Mouse (Mus musculus): ENCODE measurements around the gene Ccsap. TPM values are rescaled to one million over a fixed set of nuclear protein-coding genes. Genes with fewer than 3 reads are reported as not detected.
A peak's percentile ranks its signal among the peaks of the same experiment; 100 is the strongest.

The Ccsap gene
- polyA plus RNA-seq, 1 experiment from 2014 or later = 3.2 TPM

DNA sequence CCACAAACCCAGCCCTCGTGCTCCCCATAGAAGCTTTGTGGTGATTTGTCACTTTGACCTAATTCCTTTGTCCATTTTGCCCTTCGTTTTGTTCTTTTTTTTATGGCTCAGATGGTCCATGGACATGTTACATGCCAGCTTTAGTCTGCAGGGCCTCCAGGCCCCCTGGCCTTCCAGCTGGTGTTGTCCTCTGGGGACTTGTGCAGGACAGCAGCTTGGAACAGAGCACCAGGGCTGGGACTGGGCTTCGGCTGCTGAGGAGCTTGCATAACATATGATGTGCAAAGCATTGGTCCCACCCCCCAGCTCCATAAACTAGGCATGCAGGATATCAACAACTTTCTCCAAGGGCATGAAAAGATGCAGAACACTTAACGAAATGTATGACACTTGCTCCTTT is 29.8 kb upstream of the Ccsap start:
- Histone ChIP-seq H3K36me3 (ENCODE audit: inconsistent target) (no peaks in the 10 kb centered on the region), H3K4me3 (ENCODE audit: inconsistent target) (no peak overlapping the region), H3K27ac (no peak overlapping the region), H3K79me2 (ENCODE audit: inconsistent target) (no peaks in the 10 kb centered on the region)
- 77% methylated on average over 4 of the region's 4 CpGs for WGBS (ENCODE audit: missing documents)

DNA sequence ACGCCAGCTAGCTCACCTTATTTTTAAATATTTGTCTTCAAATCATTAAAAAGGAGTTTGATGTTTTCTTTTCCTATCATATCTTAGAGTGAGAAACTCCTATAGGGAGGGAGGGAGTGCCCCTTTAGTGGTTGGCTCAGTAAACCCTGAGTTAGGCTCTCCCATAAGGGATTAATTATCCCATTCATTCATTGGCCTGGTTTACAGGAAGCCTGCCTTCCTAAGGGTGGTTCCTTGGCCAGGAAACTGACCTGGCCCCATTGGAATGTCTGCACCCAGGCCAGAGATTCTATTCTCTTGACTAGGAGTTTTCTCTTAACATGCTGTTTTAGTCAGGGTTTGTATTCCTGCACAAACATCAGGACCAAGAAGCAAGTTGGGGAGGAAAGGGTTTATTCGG is 27.9 kb upstream of the Ccsap start:
- no peaks in the 10 kb centered on the region for H3K79me2 ChIP-seq (ENCODE audit: inconsistent target)

DNA sequence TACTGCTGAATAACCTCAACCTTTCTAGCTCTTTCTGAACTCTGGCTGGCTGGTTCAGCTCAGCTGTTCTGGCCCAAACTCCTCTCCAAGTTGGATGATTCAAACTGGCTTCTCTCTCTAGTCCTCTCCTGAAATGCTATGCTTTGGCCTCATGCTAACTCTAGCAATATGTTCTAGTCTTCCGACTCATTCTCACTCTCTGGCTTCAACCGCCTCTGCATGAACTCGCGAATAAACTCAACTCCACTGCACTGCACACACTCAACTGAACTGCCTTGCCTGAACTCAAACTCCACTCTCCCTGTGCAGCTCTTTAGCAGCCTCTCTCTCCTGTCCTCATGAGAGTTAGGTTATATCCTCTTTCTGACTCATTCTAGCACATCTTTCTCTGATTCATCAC is 27.2 kb upstream of the Ccsap start:
- H3K36me3 ChIP-seq (ENCODE audit: inconsistent target) = no peaks in the 10 kb centered on the region
- peak overlapping the region; percentile 99 for H3K27ac ChIP-seq
- no peaks in the 10 kb centered on the region for H3K79me2 ChIP-seq (ENCODE audit: inconsistent target)
- no peak overlapping the region for H3K4me3 ChIP-seq (ENCODE audit: inconsistent target)
- 94% methylated on average over 4 of the region's 4 CpGs for WGBS (ENCODE audit: missing documents)

More for the DNA sequence above, 27.9 kb upstream of the Ccsap start:
- 79% methylated on average over 2 of the region's 2 CpGs for WGBS (ENCODE audit: missing documents)
- Histone ChIP-seq H3K27ac (peak overlapping the region; percentile 99; the same call in 1 of the 2 replicates), H3K36me3 (ENCODE audit: inconsistent target) (no peaks in the 10 kb centered on the region), H3K4me3 (ENCODE audit: inconsistent target) (no peak overlapping the region)

GRCm38 (mm10) chr8:123884721-123885565 is 24.9 kb upstream of the Ccsap start:
- H3K79me2 ChIP-seq (ENCODE audit: inconsistent target) = no peaks in the 10 kb centered on the region
- 16% methylated on average over 12 of the region's 14 CpGs for WGBS (ENCODE audit: missing documents)
- no peaks in the 10 kb centered on the region for H3K36me3 ChIP-seq (ENCODE audit: inconsistent target)
- H3K4me3 ChIP-seq (ENCODE audit: inconsistent target) = no peak overlapping the region
- H3K27ac ChIP-seq = peak overlapping the region; percentile 99

- no peaks in the 10 kb centered on the region for H3K79me2 ChIP-seq (ENCODE audit: inconsistent target)
- WGBS (ENCODE audit: missing documents) = 92% methylated on average over 4 of the region's 4 CpGs
- H3K27ac ChIP-seq = peak overlapping the region; percentile 99
- no peak overlapping the region for H3K4me3 ChIP-seq (ENCODE audit: inconsistent target)
- no peaks in the 10 kb centered on the region for H3K36me3 ChIP-seq (ENCODE audit: inconsistent target)
Measured at GRCm38 (mm10) chr8:123883094-123883493, 23.1 kb upstream of the Ccsap start.

DNA sequence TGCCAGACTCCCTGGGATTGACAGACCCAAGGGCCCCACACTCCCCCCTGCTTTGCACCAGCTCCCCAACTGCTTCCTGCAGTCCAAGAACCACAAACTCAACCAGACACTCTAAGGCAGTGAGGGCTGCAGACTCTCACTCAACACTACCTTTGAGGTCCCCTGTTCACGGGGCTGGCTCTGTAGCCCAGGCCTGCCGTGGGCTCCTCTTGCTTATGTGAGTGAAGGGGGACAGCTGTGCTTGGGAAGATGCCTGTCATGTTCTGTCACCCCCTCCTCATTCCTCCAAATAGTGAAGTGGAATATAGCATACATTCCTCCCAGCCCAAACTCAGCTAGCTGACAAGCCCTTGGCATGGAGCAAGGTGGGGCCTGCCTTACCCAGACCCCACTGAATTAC is 22.4 kb upstream of the Ccsap start:
- H3K27ac ChIP-seq = peak overlapping the region; percentile 99
- H3K36me3 ChIP-seq (ENCODE audit: inconsistent target) = no peaks in the 10 kb centered on the region
- no peak overlapping the region for H3K4me3 ChIP-seq (ENCODE audit: inconsistent target)
- H3K79me2 ChIP-seq (ENCODE audit: inconsistent target) = no peaks in the 10 kb centered on the region
- WGBS (ENCODE audit: missing documents) = 39% methylated on average over 2 of the region's 2 CpGs

- Histone ChIP-seq H3K36me3 (ENCODE audit: inconsistent target) (no peaks in the 10 kb centered on the region), H3K79me2 (ENCODE audit: inconsistent target) (no peaks in the 10 kb centered on the region), H3K4me3 (ENCODE audit: inconsistent target) (no peak overlapping the region), H3K27ac (peak overlapping the region; percentile 99)
- WGBS (ENCODE audit: missing documents) = 88% methylated on average over 4 of the region's 4 CpGs
Measured at GRCm38 (mm10) chr8:123880821-123881350, 20.9 kb upstream of the Ccsap start.

DNA sequence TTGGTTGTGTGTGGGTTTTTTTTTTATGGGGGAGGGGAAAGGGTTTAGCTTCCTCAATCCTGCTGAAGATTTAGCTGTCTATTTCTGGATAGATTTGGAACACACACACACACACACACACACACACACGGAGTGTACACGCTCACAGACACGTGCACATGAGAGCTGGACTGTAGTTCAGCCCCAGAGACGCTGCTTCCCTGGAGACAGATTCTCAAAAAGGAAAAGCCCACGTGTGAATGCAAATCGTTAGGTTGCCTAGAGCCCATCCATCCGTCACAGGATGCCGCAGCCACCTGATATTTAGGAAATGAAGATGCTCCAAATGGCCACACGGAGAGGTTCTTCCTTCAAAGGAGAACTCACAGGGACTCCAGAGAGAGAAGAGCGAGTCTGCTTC is 20.3 kb upstream of the Ccsap start:
- H3K4me3 ChIP-seq (ENCODE audit: inconsistent target) = no peak overlapping the region
- 57% methylated on average over 9 of the region's 10 CpGs for WGBS (ENCODE audit: missing documents)
- H3K79me2 ChIP-seq (ENCODE audit: inconsistent target) = no peaks in the 10 kb centered on the region
- H3K27ac ChIP-seq = peak overlapping the region; percentile 99
- H3K36me3 ChIP-seq (ENCODE audit: inconsistent target) = no peaks in the 10 kb centered on the region

DNA sequence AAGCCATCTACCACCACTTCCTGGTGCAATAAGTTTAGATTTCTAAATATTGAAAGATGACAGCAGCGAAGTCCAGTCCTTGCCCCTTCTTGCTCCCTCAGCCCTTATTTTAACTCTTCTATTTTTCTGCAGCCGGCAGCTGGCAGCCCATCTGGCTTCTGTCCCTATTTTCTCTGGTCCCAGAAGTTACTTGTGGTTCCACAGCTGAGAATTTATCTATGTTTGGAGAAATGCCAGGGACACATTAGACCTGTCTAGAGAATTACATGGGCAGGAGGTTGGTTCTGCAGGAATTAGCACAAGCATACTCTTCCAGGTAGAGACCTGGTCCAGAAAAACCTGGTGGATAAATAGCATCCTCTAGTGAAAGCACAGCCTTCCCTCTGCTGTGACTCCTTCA is 17.9 kb upstream of the Ccsap start:
- Histone ChIP-seq H3K27ac (peak overlapping the region; percentile 30), H3K36me3 (ENCODE audit: inconsistent target) (no peaks in the 10 kb centered on the region), H3K4me3 (ENCODE audit: inconsistent target) (no peak overlapping the region), H3K79me2 (ENCODE audit: inconsistent target) (no peaks in the 10 kb centered on the region)
- 91% methylated on average over 1 of the region's 2 CpGs for WGBS (ENCODE audit: missing documents)

GRCm38 (mm10) chr8:123874324-123874723 is 14.3 kb upstream of the Ccsap start:
- Histone ChIP-seq H3K4me3 (ENCODE audit: inconsistent target) (no peak overlapping the region), H3K79me2 (ENCODE audit: inconsistent target) (no peaks in the 10 kb centered on the region), H3K27ac (no peak overlapping the region), H3K36me3 (ENCODE audit: inconsistent target) (no peaks in the 10 kb centered on the region)
- WGBS (ENCODE audit: missing documents) = 90% methylated on average over 11 of the region's 11 CpGs

DNA sequence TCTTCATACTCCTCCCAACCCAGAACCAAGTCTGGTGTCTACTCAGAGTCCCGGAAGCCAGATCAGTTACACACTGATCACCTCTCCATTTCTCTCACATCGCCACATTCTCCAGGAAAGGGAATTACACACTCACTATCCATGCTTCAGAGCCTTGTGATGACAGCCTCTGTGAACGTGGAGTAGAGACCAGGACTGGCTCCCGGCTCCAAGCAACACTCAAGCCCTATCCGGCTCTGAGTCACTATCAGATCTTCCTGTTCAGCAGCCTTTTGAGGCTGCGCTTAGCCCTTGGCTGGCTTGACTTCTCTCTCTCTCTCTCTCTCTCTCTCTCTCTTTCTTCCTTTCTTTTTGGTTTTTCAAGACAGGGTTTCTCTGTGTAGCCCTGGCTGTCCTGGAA is 13.4 kb upstream of the Ccsap start:
- Histone ChIP-seq H3K4me3 (ENCODE audit: inconsistent target) (no peak overlapping the region), H3K27ac (no peak overlapping the region), H3K79me2 (ENCODE audit: inconsistent target) (no peaks in the 10 kb centered on the region), H3K36me3 (ENCODE audit: inconsistent target) (no peaks in the 10 kb centered on the region)
- WGBS (ENCODE audit: missing documents) = 78% methylated on average over 6 of the region's 6 CpGs

DNA sequence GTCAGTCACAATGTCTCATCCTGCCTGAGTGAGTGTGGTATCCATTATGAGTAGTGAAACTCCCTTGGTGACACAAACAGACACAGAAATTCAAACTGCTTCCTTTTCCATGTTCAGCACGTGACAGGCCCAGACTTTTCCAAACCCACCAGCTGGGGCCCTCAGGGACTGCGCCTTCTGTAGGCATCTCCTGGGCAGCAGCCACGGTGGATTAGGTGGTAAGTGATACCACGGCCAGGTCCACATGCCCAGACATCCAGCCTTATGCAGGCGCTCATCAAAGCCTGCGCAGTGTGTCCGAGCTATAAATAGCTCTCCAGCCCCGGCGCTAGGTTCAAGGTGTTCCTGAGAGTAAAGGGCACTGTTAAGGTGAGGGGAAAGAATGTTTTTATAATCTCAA is 12.0 kb upstream of the Ccsap start:
- Histone ChIP-seq H3K4me3 (ENCODE audit: inconsistent target) (no peak overlapping the region), H3K27ac (no peak overlapping the region), H3K36me3 (ENCODE audit: inconsistent target) (no peaks in the 10 kb centered on the region), H3K79me2 (ENCODE audit: inconsistent target) (no peaks in the 10 kb centered on the region)
- 82% methylated on average over 9 of the region's 9 CpGs for WGBS (ENCODE audit: missing documents)

GRCm38 (mm10) chr8:123866971-123867370 is 7.0 kb upstream of the Ccsap start:
- 66% methylated on average over 5 of the region's 5 CpGs for WGBS (ENCODE audit: missing documents)
- Histone ChIP-seq H3K27ac (no peak overlapping the region), H3K36me3 (ENCODE audit: inconsistent target) (no peaks in the 10 kb centered on the region), H3K4me3 (ENCODE audit: inconsistent target) (no peak overlapping the region), H3K79me2 (ENCODE audit: inconsistent target) (no peaks in the 10 kb centered on the region)

- WGBS (ENCODE audit: missing documents) = 84% methylated on average over 7 of the region's 7 CpGs
- Histone ChIP-seq H3K27ac (no peak overlapping the region), H3K4me3 (ENCODE audit: inconsistent target) (no peak overlapping the region), H3K79me2 (ENCODE audit: inconsistent target) (no peaks in the 10 kb centered on the region), H3K36me3 (ENCODE audit: inconsistent target) (no peaks in the 10 kb centered on the region)
Measured at GRCm38 (mm10) chr8:123865786-123866185, 5.8 kb upstream of the Ccsap start.

GRCm38 (mm10) chr8:123860386-123860785 is 377 bp upstream of the Ccsap start:
- 62% methylated on average over 4 of the region's 4 CpGs for WGBS (ENCODE audit: missing documents)
- Histone ChIP-seq H3K79me2 (ENCODE audit: inconsistent target) (peaks cover 35% of the 10 kb centered on the region), H3K27ac (no peak overlapping the region), H3K36me3 (ENCODE audit: inconsistent target) (no peaks in the 10 kb centered on the region), H3K4me3 (ENCODE audit: inconsistent target) (no peak overlapping the region; the same call in 1 of the 2 replicates)
